Mouse (Mus musculus): Measurements from ENCODE around the gene Ccdc105. TPM values are rescaled to one million over a fixed set of nuclear protein-coding genes. Genes with fewer than 3 reads are reported as not detected.

Ccdc105 gene
- polyA plus RNA-seq, 1 experiment = not detected

DNA sequence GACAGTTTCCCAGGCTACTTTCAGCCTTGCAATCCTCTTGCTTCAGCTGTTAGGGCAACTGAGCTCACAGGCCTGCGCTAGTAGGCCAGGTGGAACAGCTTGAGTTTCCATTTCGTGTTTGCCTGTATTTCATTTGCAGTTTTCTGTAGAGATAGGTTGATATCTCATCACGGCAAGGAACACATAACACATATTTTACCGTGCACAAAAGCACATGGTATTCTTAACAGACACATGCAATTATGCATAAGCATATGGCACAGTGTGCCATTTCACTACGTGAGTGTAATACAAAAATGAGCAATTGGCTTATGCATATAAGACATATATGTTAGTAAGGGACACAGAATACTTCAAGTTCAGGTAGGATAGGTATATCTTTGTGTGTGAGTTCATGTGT lies 25.0 kb downstream of the Ccdc105 start:
- TF ChIP-seq GATA1 (IDR thresholded peaks at IDR 0.05; ENCODE audit: low read length) = no peak

DNA sequence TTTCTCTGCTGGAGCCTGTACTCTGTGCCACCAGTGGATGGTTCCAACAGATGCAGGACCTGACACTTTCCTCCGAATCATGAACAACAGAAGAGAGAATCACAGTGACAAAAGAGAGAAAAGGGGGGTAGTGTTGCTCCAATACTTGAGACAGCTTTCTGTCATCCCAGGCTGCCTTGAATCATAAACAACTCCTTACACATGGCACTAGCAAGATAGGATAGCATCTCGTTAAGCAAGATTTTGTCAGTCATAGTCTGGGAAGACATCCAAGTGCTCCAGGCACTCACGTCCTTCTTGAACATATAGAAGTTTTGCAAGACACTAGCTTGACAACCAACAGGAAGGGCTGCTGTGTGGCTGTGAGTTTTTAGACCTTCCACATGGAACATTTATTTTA lies 25.8 kb downstream of the Ccdc105 start:
- TF ChIP-seq GATA1 (IDR thresholded peaks at IDR 0.05; ENCODE audit: low read length) = no peak

DNA sequence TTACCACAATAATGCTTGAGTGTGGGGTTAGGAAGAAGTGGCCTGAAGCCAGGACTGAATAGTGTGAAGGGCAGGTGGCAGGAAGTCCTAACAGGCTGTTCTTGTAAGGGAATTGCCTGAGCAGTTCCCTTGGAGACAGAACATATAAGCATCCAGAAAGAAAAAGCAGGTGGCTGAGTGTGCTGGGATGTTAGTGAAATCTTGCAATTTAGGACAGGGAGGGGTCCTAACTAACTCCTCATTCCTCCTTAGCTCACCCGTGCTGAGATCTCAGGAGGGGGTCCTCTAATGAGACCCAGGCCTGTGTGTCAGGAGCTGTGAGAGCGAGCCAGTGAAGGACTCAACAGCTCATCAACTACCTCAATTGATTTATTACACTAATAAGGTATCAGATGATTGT lies 29.4 kb downstream of the Ccdc105 start:
- no peak for TF ChIP-seq GATA1 (IDR thresholded peaks at IDR 0.05; ENCODE audit: low read length)

DNA sequence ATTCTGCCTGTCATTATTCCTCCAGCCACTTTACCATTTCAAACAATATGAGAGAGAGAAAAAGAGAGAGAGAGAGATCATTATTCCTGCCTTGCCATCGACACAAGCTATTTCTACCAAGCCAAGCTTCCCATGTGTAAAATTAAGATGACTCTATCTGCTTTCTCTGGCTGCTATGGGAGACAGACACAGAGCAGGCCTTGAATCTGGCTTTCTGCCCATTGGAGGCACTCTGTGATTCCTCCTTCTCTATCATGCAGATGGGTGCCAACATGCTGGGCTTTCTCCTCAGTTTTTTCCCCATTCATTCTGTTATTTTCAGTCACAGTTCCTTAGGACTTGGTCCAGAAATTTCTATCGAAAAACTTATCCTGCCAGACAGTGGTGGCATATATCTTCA lies 30.2 kb downstream of the Ccdc105 start:
- no peak for TF ChIP-seq GATA1 (IDR thresholded peaks at IDR 0.05; ENCODE audit: low read length)

DNA sequence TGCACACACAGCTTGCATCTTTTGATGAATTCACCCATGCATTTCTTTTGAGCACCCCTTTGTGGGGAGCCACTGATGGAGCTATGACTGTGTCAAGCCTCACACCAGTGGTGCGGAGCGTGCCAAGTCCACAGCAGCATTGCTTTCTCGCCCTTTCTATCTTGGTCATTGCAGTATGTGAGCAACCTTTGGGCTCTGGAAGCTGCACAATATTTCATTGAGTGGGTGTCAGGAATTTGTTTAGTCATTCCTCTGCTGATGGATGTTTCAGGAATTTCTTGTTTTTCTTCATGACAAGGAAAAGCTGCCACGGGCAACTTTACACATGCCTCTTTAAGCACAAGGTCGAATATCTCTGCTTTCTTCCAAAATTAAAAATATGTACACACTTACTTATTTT lies 30.8 kb downstream of the Ccdc105 start:
- TF ChIP-seq GATA1 (IDR thresholded peaks at IDR 0.05; ENCODE audit: low read length) = no peak

DNA sequence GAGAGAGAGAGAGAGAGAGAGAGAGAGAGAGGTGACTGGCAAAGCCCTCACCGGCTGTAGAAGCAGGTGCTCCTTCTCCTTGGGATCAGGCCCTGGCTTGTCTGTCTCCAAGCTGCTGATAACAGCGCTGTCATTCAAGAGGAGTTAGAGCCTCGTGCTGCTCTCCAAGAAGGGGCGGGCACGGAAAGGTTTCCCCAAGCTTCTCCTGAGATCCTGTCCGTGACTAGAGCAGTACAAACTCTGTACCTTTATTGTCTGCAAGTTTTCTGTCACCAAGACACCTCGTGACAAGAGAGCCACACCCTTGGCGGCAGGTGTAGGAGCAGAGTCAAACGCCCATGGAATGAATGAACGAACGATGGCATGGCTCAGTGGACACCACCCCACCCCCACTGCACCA lies 34.8 kb downstream of the Ccdc105 start, which contains the start of gene Casp14:
Casp14 (minus strand) TSS at position 239 of the 400 bp plus-strand sequence.
- TF ChIP-seq GATA1 (IDR thresholded peaks at IDR 0.05; ENCODE audit: low read length) = no peak

DNA sequence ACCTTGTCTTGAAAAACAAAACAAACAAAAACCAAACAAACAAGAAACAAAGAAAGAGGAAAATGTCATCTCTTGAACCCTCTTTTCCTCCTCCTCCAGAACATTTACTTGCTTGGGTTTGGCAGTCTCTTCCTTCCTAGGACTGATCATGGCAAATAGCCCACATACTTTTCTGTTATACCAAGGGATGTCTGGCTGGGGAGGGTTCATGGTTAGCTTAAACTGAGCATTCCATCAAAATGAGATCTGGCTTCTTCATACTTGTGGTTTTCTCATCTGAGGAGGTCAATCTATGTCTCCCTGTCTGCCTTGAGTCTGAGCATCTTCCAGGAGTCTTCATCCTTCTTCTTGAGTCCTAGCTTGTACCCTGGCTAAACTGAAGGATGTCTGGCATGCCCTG lies 36.6 kb downstream of the Ccdc105 start:
- no peak for TF ChIP-seq GATA1 (IDR thresholded peaks at IDR 0.05; ENCODE audit: low read length)

DNA sequence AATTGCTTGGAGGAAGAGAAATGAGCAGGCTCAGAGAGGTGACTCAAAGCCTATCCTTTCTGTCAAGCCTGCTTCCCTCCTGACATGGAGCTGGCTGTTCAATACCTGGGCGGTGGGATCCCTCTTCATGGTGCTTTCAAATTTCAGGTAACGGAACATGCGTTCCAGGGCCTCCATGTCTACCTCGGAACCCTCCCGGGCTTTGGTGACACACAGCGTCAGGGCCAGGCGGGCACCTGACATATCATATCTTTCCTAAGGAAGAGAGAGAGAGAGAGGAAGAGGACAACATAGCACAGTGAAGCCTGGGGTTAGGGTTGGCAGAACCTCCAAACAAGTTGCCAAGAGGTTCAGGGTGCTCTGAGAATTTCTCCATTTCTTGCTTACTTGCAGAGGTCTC lies 37.7 kb downstream of the Ccdc105 start:
- TF ChIP-seq GATA1 (IDR thresholded peaks at IDR 0.05; ENCODE audit: low read length) = no peak

DNA sequence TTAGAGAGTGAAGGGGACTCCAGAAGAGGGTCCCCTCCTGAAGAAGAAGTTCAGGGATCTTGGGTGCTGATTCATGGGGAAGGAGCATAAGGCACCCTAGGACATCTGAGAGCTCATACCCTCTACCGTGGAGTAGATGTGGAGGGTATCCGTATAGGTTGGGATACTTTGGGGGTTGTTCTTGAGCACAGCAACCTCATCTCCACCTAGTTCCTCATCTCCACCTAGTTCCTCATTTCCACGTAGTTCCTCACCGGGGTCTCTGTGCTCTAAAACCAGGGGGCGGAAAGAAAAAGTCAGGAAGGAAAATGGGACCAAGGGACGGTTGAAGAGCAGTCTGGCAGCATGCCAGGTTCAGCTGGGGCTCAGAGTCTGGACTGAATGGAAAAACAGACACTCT lies 38.7 kb downstream of the Ccdc105 start:
- TF ChIP-seq GATA1 (IDR thresholded peaks at IDR 0.05; ENCODE audit: low read length) = no peak

DNA sequence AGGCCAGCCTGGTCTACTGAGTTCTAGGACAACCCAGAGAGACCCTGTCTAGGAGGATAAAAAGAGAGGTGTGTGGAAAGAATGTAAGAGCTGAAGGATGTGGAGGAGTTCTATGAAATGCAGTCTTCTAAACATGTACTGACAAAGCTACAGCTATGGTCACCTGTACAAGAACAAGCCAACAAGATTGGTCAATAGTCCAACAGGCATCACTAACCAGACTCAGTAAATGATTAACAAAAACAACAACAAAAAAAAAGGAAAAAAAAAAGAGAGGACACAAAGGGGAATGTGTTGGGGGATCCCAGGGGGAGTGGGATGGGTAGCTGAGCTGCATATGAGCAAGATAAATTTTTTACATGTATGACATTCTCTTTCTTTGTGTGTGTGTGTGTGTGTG lies 42.2 kb downstream of the Ccdc105 start:
- no peak for TF ChIP-seq GATA1 (IDR thresholded peaks at IDR 0.05; ENCODE audit: low read length)

DNA sequence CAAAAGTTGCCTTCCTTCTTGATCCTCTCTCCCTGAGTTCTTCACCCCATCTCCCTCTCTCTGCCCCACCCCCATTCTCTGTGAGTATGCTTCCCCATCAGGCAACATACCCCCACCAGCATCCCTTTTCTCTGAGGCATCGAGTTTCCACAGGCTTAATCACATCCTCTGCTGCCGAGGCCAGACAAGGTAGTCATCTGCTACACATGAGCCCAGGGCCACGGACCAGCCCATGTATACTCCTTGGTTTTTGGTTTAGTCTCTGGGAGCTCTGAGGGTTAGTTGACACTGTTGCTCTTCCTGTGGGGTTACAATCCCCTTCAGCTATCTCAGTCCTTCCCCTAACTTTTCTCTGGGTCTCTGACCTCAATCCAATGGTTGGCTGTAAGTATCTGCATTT lies 52.0 kb downstream of the Ccdc105 start:
- TF ChIP-seq GATA1 (IDR thresholded peaks at IDR 0.05; ENCODE audit: low read length) = no peak

Other genes starting within 250 kb of the Ccdc105 start
- not detected in 2 replicates for gene Olfr1358, start 235.6 kb downstream of the Ccdc105 start, polyA plus RNA-seq (2012)
- 8.6 and 8.8 TPM in 2 replicates for gene Ilvbl, start 178.7 kb downstream of the Ccdc105 start, polyA plus RNA-seq (2012)
- not detected in 2 replicates for gene Syde1, start 161.1 kb downstream of the Ccdc105 start, polyA plus RNA-seq (2012)
- not detected in 2 replicates for gene Olfr1357, start 135.0 kb downstream of the Ccdc105 start, polyA plus RNA-seq (2012)
- not detected in 2 replicates for gene Casp14, start 34.8 kb downstream of the Ccdc105 start, polyA plus RNA-seq (2012)
- not detected in 2 replicates for gene Slc1a6, start 27.4 kb upstream of the Ccdc105 start, polyA plus RNA-seq (2012)
- not detected in 2 replicates for gene Olfr1356, start 99.1 kb upstream of the Ccdc105 start, polyA plus RNA-seq (2012)
- gene Olfr1355, start 122.5 kb upstream of the Ccdc105 start, polyA plus RNA-seq (2012) = not detected in 2 replicates
- not detected in 2 replicates for gene Olfr1354, start 160.1 kb upstream of the Ccdc105 start, polyA plus RNA-seq (2012)
- gene Olfr8, start 197.6 kb upstream of the Ccdc105 start, polyA plus RNA-seq (2012) = not detected in 2 replicates
- gene Olfr1353, start 210.2 kb upstream of the Ccdc105 start, polyA plus RNA-seq (2012) = not detected in 2 replicates
- gene Olfr1352, start 228.0 kb upstream of the Ccdc105 start, polyA plus RNA-seq (2012) = not detected in 2 replicates